Mouse (Mus musculus) liver, adult 2 months (tissue): ENCODE measurements around the gene Sgf29. TPM values are rescaled to one million over a fixed set of nuclear protein-coding genes. Genes with fewer than 3 reads are reported as not detected.
A peak's percentile ranks its signal among the peaks of the same experiment; 100 is the strongest.

ENCODE experiments used
- DNase-seq: peaks from one replicate; pipeline ENCODE4 v3.0.0-alpha.2; 2011; ENCODE audit warnings: low read depth, low spot score; ENCODE audit errors: extremely low read depth
- H3K27ac ChIP-seq: fragments of 200-500 bp; replicated peaks from 2 replicates; pipeline ENCODE4 v1.5.1; 2012; ENCODE audit warnings: low read depth, mild to moderate bottlenecking, control low read depth, inconsistent platforms, low read length; ENCODE audit not compliant: insufficient read depth
- H3K27me3 ChIP-seq: fragments of 200-500 bp; 2 replicates; pipeline ENCODE4 v1.6.1; 2012; ENCODE audit warnings: mild to moderate bottlenecking, moderate library complexity, low read length, inconsistent platforms; ENCODE audit not compliant: control insufficient read depth, insufficient read depth
- H3K36me3 ChIP-seq: fragments of 200-500 bp; 2 replicates; pipeline ENCODE4 v1.6.1; 2012; ENCODE audit warnings: low read length, inconsistent platforms; ENCODE audit not compliant: control insufficient read depth, insufficient read depth
- H3K4me1 ChIP-seq: fragments of 200-500 bp; 2 replicates; pipeline ENCODE4 v1.6.1; 2011; ENCODE audit warnings: low read length; ENCODE audit not compliant: control insufficient read depth, insufficient read depth
- H3K4me3 ChIP-seq: fragments of 200-500 bp; 2 replicates; pipeline ENCODE4 v1.5.1; 2011; ENCODE audit warnings: low read depth, mild to moderate bottlenecking, control low read depth, low read length, moderate library complexity; ENCODE audit not compliant: insufficient read depth
- H3K79me2 ChIP-seq: fragments of 200-500 bp; 2 replicates; pipeline ENCODE4 v1.6.1; 2012; ENCODE audit warnings: inconsistent platforms, mild to moderate bottlenecking, low read length, moderate library complexity; ENCODE audit not compliant: control insufficient read depth, insufficient read depth
- H3K9ac ChIP-seq: fragments of 200-500 bp; 2 replicates; pipeline ENCODE4 v1.6.1; 2012; ENCODE audit warnings: low read depth, mild to moderate bottlenecking, control low read depth, inconsistent platforms, low read length
- CTCF ChIP-seq: fragments of 200-500 bp; IDR thresholded peaks from 2 replicates; pipeline ENCODE4 v1.5.1; 2011; ENCODE audit warnings: low read depth, low read length, control low read depth
- POLR2A ChIP-seq: fragments of 200-500 bp; IDR thresholded peaks from 2 replicates; pipeline ENCODE4 v1.6.1; 2011; ENCODE audit warnings: low read length, control low read depth; ENCODE audit not compliant: insufficient read depth; ENCODE audit errors: extremely low read depth
- WGBS: fragments of 180-500 bp; shearing (Covaris S2); methylation state at CpG from one replicate; pipeline ENCODE4 v1.1.7; 2018; 5-methylcytosine and 5-hydroxymethylcytosine counted together
- polyA plus RNA-seq: library from polyadenylated mRNA; depleted of rRNA; stranded (reverse); fragments of >200 nt; gene quantifications from 2 replicates; pipeline ENCODE4 v1.2.3, GENCODE M21; 2012
- total RNA-seq: library from RNA; depleted of rRNA; stranded (reverse); fragments of >200 nt; gene quantifications from 2 replicates; pipeline ENCODE4 v1.2.3, GENCODE M21; 2014

The Sgf29 gene
- total and polyA plus RNA-seq, 2 experiments: 7.7 to 54.2 TPM

GRCm38 (mm10) chr7:126695631-126696207, 46.6 kb downstream of the Sgf29 start, which contains the start of gene Slx1b:
Gene Slx1b, minus strand, starts transcription at chr7:126695784.
- Histone ChIP-seq H3K4me3 (peak within 1 kb of the TSS; percentile 75), H3K27me3 (no peaks in the 10 kb centered on the region), H3K4me1 (peaks cover 17% of the 10 kb centered on the region), H3K27ac (peak within 1 kb of the TSS; percentile 93), H3K9ac (peak within 1 kb of the TSS; percentile 80), H3K79me2 (peaks cover 7% of the 10 kb centered on the region; the same call in 1 of the 2 replicates), H3K36me3 (no peaks in the 10 kb centered on the region)
- under 1% methylated on average over 40 of the region's 40 CpGs for WGBS
- peak; percentile 95 for TF ChIP-seq CTCF
- peak; percentile 38; the same call in 1 of the 2 replicates for TF ChIP-seq POLR2A
- DNase-seq: peak; percentile 91

GRCm38 (mm10) chr7:126696303-126696702, 47.2 kb downstream of the Sgf29 start:
- Histone ChIP-seq H3K9ac (peak overlapping the region; percentile 75), H3K4me3 (peak overlapping the region; percentile 75), H3K36me3 (no peaks in the 10 kb centered on the region), H3K27me3 (no peaks in the 10 kb centered on the region), H3K79me2 (peaks cover 7% of the 10 kb centered on the region; the same call in 1 of the 2 replicates), H3K27ac (no peak overlapping the region), H3K4me1 (peaks cover 12% of the 10 kb centered on the region)
- DNase-seq: no peak
- TF ChIP-seq POLR2A (no peak), CTCF (no peak)
- WGBS: 6% methylated on average over 17 of the region's 17 CpGs

- DNase-seq: no peak
- 82% methylated on average over 3 of the region's 3 CpGs for WGBS
- H3K9ac ChIP-seq: no peak overlapping the region
- H3K27ac ChIP-seq: no peak overlapping the region
- H3K4me3 ChIP-seq: no peak overlapping the region
- peaks cover 7% of the 10 kb centered on the region; the same call in 1 of the 2 replicates for H3K79me2 ChIP-seq
- no peaks in the 10 kb centered on the region for H3K36me3 ChIP-seq
- TF ChIP-seq CTCF (no peak), POLR2A (no peak)
- H3K4me1 ChIP-seq: peaks cover 11% of the 10 kb centered on the region
- H3K27me3 ChIP-seq: no peaks in the 10 kb centered on the region
Measured at GRCm38 (mm10) chr7:126696886-126697285, 47.8 kb downstream of the Sgf29 start.

- Histone ChIP-seq H3K4me3 (no peak overlapping the region), H3K27me3 (no peaks in the 10 kb centered on the region), H3K9ac (no peak overlapping the region), H3K79me2 (peaks cover 7% of the 10 kb centered on the region; the same call in 1 of the 2 replicates), H3K36me3 (no peaks in the 10 kb centered on the region), H3K27ac (no peak overlapping the region), H3K4me1 (peaks cover 11% of the 10 kb centered on the region)
- DNase-seq: no peak
- 92% methylated on average over 8 of the region's 8 CpGs for WGBS
- TF ChIP-seq CTCF (no peak), POLR2A (no peak)
Measured at GRCm38 (mm10) chr7:126697838-126698237, 48.7 kb downstream of the Sgf29 start.

GRCm38 (mm10) chr7:126700063-126701015, 51.2 kb downstream of the Sgf29 start:
- peak overlapping the region; percentile 1; the same call in 1 of the 2 replicates for H3K4me3 ChIP-seq
- peaks cover 8% of the 10 kb centered on the region; the same call in 1 of the 2 replicates for H3K27me3 ChIP-seq
- 82% methylated on average over 25 of the region's 25 CpGs for WGBS
- TF ChIP-seq POLR2A: no peak
- TF ChIP-seq CTCF: no peak
- H3K4me1 ChIP-seq: peaks cover 6% of the 10 kb centered on the region; the same call in 1 of the 2 replicates
- no peak for DNase-seq
- no peaks in the 10 kb centered on the region for H3K36me3 ChIP-seq
- no peak overlapping the region for H3K27ac ChIP-seq
- H3K79me2 ChIP-seq: peaks cover 7% of the 10 kb centered on the region; the same call in 1 of the 2 replicates
- H3K9ac ChIP-seq: 0 out of 2 replicates have a peak overlapping the region, but pooled peaks have one; percentile 14
